Mouse (Mus musculus) cerebellum, adult (tissue): ENCODE results near the gene Shroom3.
A peak's percentile ranks its signal among the peaks of the same experiment; 100 is the strongest.

ENCODE experiments used
- ATAC-seq: cut with Nextera tagmentation; 2 replicates; pipeline ENCODE4 v1.9.2; 2017; ENCODE audit warnings: mild to moderate bottlenecking, moderate library complexity, mixed read lengths; ENCODE audit not compliant: insufficient number of reproducible peaks, low FRiP score, low TSS enrichment

Gene Shroom3

DNA sequence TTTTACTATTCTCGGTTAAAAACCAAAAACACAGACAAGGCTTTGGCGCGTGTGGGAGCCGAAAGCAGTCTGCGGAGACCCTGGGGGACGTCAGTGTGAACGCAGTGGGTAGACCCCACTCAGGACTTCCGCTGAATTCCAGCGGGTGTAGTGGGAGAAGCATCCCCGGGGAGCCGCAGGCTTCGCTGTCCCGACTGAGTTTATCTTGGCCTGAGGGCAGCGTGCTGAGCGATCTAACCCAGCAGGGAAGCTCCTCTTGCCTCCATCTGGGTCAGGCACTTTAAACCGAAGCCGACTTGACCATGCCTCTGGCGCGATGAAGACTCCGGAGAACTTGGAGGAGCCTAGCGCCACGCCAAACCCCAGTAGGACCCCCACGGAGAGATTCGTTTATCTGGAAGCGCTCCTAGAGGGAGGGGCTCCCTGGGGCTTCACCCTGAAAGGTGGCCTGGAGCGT, at the start of gene Shroom3:
Shroom3 (plus strand) TSS at position 85 of the 457 bp plus-strand sequence.
- no peak for ATAC-seq

DNA sequence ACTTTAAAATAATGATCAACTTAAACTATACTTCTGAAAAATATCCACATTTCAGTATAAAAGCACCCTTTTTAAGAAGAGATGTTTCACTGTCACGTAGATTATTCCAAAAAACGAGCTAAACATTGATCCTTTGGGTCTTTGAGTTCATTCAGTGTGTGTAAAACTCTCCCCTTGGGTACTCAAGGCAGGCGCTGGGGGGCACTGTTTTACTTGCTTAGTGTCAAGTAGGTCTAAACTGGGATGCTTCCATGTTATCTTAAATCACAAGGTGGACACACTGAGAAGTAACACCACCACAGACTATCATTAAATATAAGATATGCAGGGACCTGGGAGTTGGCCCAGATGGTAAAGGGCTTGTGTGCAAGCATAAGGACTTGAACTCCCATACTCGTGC, 49.7 kb upstream of the Shroom3 start:
- ATAC-seq, result no peak

- ATAC-seq, result no peak
Measured at GRCm38 (mm10) chr5:92634916-92635315, 48.3 kb upstream of the Shroom3 start.

DNA sequence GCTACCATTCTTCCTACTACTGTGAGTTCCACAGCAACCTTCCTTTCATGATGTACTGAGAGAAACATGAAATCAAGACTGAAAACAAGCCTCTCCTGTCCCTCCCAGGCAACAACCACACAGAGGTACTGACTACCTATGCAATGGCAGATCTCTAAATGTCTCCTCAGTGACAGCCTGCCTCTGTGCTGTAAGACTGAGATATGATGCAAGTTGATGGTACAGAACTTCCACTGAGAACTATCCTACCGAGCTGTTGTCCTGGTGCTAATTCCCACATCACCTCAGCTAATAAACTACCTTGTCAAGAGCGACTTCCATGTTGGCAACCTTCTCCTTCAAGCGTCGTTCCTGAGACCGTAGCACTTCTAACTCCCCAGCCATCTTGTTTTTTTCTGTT, 47.3 kb upstream of the Shroom3 start:
- no peak for ATAC-seq

GRCm38 (mm10) chr5:92640861-92641260, 42.4 kb upstream of the Shroom3 start:
- no peak for ATAC-seq

DNA sequence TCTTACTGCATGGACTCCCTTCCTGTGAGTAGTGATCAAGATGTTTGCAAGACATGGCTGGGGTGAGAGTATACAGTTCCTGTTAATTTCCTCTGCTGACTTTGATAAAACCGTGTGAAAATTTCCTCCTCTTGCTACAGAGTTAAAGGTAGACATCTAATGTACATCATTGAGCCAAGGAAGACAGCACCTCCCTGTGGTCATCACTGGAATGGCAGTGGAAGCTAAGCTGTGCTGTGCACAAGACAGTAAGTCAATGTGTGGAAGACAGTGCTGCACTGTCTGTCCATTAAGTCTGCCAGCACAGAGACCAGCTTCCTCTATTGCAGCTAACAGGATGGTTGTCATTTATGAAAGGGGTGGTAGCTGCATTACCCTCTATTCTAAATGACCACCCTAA, 27.0 kb upstream of the Shroom3 start:
- no peak for ATAC-seq

DNA sequence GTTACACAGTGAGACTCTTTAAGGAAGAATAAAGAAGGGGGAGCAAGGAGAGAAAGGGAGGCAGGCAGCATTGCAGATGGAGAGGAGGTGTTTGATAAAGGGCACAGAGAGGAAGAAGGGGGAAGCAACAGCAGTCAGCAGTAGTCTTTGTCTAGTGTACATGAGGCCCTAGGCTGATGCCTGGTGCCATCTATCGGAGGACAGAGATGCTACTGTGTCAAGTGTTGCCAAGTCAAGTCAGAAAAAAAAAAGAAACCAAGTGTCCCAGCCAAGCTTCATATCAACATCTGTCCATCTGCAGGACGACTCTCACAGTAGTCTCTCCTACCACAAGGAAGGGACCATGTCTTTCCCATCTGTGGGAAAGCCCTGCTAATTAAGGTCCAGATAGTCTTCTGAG, 18.9 kb upstream of the Shroom3 start:
- ATAC-seq, result no peak

- no peak for ATAC-seq
Measured at GRCm38 (mm10) chr5:92666860-92667259, 16.4 kb upstream of the Shroom3 start.

DNA sequence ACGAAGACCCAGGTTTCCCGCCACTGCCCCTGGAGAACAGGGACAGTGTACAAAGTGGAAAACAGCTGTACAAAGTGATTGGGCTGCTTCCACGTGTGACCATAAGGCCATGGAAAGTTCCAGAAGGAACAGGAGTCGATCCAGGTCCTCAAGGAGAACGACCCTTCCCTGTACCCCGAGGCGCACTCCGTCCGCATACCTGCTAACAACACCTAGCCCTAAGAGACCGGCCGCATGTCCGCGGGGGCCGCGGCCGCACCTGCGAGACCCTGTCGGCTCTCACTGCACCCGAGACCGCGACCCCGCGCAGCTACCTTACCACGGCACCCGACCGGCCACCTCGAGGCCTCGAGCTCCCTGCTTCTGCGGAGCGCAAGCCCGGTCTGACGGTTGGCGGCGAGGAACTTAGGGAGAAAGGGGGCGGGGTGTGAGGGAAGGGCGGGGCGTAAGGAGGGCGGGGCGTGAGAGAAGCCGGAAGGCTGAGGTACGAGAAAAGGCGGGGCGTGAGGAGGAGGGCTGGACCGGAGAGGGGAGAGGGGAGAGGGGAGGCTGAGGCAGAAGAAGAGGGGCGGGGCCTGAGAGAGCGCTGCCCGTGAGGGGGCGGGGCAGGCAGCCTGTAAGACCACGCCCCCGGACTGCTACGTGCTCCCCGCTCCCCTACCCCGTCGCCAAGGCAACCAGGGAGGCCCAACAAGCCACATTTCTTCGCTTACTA, 8.2 kb upstream of the Shroom3 start, which contains the start of gene Ccdc158:
Ccdc158 (minus strand) TSS at position 413 of the 715 bp plus-strand sequence.
- no peak; the same call in 1 of the 2 replicates for ATAC-seq

DNA sequence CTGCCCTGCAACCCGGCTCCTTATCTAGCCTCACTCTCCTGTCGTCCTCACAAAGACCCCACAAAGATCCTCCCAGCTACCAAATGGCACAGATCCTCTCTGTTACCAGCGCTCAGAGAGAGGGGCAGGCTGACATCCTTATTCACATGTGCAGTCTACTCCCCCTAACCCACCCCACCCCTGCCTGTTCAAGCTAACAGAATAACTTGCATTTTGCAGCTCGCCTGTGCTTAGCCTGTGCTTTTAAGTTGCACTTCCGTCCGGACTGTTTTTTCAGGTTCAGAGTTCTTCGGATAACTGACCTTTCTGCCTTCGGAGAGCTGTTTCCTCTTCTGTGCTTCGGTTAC, 7.7 kb upstream of the Shroom3 start:
- ATAC-seq, result 0 out of 2 replicates have a peak, but pooled peaks have one; percentile 52

DNA sequence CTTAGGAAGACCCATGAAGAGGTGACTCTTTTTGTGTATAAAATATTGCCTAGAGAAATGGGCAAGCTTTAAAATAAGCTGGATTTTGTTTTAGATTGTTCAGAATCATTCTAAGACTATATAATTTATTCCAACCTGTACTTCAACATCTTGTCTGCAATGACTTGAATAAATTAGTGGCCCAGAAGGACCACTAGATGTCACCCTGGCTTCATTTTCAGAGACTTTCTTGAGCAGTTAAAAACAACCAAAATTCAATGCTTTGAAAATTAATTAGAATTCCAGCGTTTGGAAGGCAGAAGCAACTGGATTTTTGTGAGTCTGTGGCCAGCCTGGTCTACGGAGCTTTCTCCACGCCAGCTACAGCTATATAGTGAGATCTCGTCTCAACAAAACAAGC, 3.8 kb upstream of the Shroom3 start:
- ATAC-seq, result no peak

- ATAC-seq, result no peak
Measured at GRCm38 (mm10) chr5:92681861-92682260, 1.4 kb upstream of the Shroom3 start.

DNA sequence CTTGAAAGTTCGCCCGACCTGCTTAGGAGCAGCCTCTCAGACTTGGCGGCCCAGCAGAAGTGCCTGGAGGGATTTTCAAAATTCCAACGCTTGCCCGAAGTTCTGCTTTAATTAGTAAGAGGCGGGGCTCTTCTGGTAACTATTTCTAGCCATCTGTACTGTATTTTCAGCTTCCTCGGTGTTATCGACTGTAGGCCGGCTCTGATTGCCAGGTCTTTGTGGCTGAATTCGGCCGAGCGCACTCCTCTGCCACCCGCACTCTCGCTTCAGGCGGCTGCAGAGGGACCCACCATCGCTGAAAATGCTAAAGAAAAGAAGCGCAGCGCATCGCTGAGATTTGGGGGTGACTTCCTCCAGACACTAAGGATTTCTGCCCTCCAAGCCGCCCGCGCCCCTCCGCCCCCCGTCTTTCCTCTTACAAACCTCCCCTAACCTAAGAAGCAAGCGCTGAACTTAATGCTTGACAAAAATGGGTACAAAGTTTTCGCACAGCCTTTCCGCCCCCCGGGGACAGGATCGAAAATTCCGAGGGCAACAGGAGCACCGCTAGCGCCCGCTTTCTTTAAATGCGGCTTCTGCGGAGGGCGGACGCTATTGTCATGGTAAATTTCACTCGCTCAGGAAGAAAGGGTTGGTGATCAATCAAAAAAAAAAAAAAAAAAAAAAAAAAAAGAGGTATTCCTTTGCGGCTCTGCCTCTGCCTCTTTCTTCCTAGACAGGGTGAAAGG, 450 bp upstream of the Shroom3 start:
- ATAC-seq, result no peak

DNA sequence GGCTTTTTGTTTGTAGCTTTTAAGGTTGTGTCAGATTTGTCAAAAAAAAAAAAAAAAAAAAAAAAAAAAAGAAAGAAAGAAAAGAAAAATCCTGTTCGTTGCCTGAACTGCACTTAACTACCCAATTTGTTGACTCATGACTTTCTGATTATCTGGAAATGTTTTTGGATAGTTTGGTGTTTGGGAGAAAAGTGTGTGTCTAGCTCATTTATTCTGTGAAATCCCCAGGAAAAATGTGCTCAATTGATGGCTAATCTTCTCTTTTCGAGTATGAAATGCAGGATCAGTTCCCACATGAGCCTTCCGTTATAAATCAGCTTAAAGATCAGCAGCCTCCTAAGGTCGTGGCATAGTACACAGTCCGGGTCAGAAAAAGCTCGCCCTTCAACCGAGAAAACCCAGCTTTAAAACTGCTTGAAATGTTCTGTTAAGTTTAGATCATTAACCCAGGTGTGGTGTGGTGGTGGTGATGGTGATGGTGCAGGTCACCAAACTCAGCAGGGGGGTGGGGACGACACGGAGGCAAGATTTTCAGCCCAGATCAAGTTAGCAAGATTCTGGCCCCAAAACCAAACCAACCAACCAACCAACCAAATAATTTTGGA, 738 bp downstream of the Shroom3 start:
- no peak for ATAC-seq

GRCm38 (mm10) chr5:92684715-92685460, 1.7 kb downstream of the Shroom3 start:
- no peak for ATAC-seq

- no peak for ATAC-seq
Measured at GRCm38 (mm10) chr5:92688124-92688523, 4.9 kb downstream of the Shroom3 start.

GRCm38 (mm10) chr5:92688569-92688968, 5.3 kb downstream of the Shroom3 start:
- no peak for ATAC-seq

DNA sequence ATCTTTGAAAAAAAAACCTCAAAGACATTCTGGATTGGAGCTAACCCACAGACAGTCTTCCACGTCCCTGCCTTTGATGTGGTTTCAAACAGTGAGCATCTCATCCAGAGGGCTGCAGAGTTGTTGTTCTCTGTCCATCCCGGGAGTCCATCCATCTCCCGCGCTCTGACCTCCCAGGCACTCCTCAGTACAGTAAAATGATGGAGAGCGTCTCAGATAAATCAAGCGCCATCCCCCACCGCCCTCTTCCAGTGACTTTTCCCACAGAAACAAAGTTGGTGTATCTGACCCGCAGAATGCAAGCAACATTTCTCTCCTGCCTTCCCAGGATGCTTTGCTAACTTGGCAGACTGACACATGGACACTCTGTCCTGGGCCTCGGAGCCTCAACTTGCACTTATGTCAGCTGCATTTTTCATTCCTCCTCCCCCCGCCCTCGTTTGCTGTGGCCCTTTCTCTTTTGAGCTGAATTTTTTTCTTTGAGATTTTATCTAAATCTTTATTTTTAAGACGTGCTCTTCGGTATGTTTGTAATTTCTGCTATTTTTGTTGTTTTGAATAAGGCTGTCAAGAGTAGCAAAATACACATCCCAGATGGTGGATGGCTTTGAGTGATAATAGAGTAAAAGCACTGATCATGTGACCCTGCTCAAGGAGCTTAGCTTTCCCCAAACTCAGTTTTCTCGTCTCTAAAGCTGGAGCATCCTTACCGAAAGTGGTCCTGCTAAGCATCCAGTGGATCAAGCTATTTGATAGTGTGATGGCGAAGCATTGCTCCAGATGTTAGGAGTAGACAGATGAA, 9.2 kb downstream of the Shroom3 start:
- ATAC-seq, result no peak

- no peak for ATAC-seq
Measured at GRCm38 (mm10) chr5:92693744-92694143, 10.5 kb downstream of the Shroom3 start.
